Mouse (Mus musculus): ENCODE results near the gene Trpm6. TPM values are rescaled to one million over a fixed set of nuclear protein-coding genes. Genes with fewer than 3 reads are reported as not detected.

The Trpm6 gene
- polyA plus RNA-seq, 1 experiment from 2014 or later = 0.12 TPM

- no peak overlapping the region for H3K4me2 ChIP-seq (ENCODE audit: low read depth, low read length)
- H3K27me3 ChIP-seq (ENCODE audit: control insufficient read depth, insufficient read depth, low read length) = no peaks in the 10 kb centered on the region
- 56% methylated on average over 6 of the region's 6 CpGs for WGBS
- H3K4me1 ChIP-seq (ENCODE audit: control insufficient read depth, insufficient read depth, low read length) = no peaks in the 10 kb centered on the region
- no peaks in the 10 kb centered on the region for H3K9me3 ChIP-seq (replicated peaks; ENCODE audit: control insufficient read depth, low read length)
- no peak for ATAC-seq (ENCODE audit: insufficient read depth, low FRiP score)
- H3K4me3 ChIP-seq (replicated peaks; ENCODE audit: low read length) = no peak overlapping the region
- no peaks in the 10 kb centered on the region for H3K36me3 ChIP-seq (ENCODE audit: control insufficient read depth, insufficient read depth, low read length)
- no peak overlapping the region for H3K27ac ChIP-seq (ENCODE audit: low read length)
- no peak overlapping the region for H3K9ac ChIP-seq (ENCODE audit: low read length)
These were observed 123.2 kb downstream of the Trpm6 start for GRCm38 (mm10) chr19:18872792-18873569.

- Histone ChIP-seq H3K4me2 (ENCODE audit: low read depth, low read length) (no peak overlapping the region), H3K4me1 (ENCODE audit: control insufficient read depth, insufficient read depth, low read length) (no peaks in the 10 kb centered on the region), H3K9ac (ENCODE audit: low read length) (no peak overlapping the region), H3K27me3 (ENCODE audit: control insufficient read depth, insufficient read depth, low read length) (no peaks in the 10 kb centered on the region), H3K4me3 (replicated peaks; ENCODE audit: low read length) (no peak overlapping the region), H3K36me3 (ENCODE audit: control insufficient read depth, insufficient read depth, low read length) (no peaks in the 10 kb centered on the region), H3K9me3 (replicated peaks; ENCODE audit: control insufficient read depth, low read length) (no peaks in the 10 kb centered on the region), H3K27ac (ENCODE audit: low read length) (no peak overlapping the region)
- ATAC-seq (ENCODE audit: insufficient read depth, low FRiP score) = no peak
- WGBS = 64% methylated on average over 16 of the region's 16 CpGs
These were observed 124.2 kb downstream of the Trpm6 start for GRCm38 (mm10) chr19:18873709-18874644.

- no peak overlapping the region for H3K9ac ChIP-seq (ENCODE audit: low read length)
- H3K36me3 ChIP-seq (ENCODE audit: control insufficient read depth, insufficient read depth, low read length) = no peaks in the 10 kb centered on the region
- no peaks in the 10 kb centered on the region for H3K9me3 ChIP-seq (replicated peaks; ENCODE audit: control insufficient read depth, low read length)
- WGBS = 69% methylated on average over 4 of the region's 4 CpGs
- no peak overlapping the region for H3K4me2 ChIP-seq (ENCODE audit: low read depth, low read length)
- ATAC-seq (ENCODE audit: insufficient read depth, low FRiP score) = no peak
- no peak overlapping the region for H3K4me3 ChIP-seq (replicated peaks; ENCODE audit: low read length)
- no peaks in the 10 kb centered on the region for H3K27me3 ChIP-seq (ENCODE audit: control insufficient read depth, insufficient read depth, low read length)
- H3K27ac ChIP-seq (ENCODE audit: low read length) = no peak overlapping the region
- no peaks in the 10 kb centered on the region for H3K4me1 ChIP-seq (ENCODE audit: control insufficient read depth, insufficient read depth, low read length)
These were observed 129.5 kb downstream of the Trpm6 start for GRCm38 (mm10) chr19:18879264-18879663.

- 70% methylated on average over 5 of the region's 5 CpGs for WGBS
- no peak overlapping the region for H3K4me3 ChIP-seq (replicated peaks; ENCODE audit: low read length)
- H3K4me1 ChIP-seq (ENCODE audit: control insufficient read depth, insufficient read depth, low read length) = no peaks in the 10 kb centered on the region
- no peak overlapping the region for H3K9ac ChIP-seq (ENCODE audit: low read length)
- H3K4me2 ChIP-seq (ENCODE audit: low read depth, low read length) = no peak overlapping the region
- no peak overlapping the region for H3K27ac ChIP-seq (ENCODE audit: low read length)
- no peaks in the 10 kb centered on the region for H3K9me3 ChIP-seq (replicated peaks; ENCODE audit: control insufficient read depth, low read length)
- no peaks in the 10 kb centered on the region for H3K27me3 ChIP-seq (ENCODE audit: control insufficient read depth, insufficient read depth, low read length)
- no peak for ATAC-seq (ENCODE audit: insufficient read depth, low FRiP score)
- H3K36me3 ChIP-seq (ENCODE audit: control insufficient read depth, insufficient read depth, low read length) = no peaks in the 10 kb centered on the region
These were observed 131.4 kb downstream of the Trpm6 start for GRCm38 (mm10) chr19:18881162-18881561.

DNA sequence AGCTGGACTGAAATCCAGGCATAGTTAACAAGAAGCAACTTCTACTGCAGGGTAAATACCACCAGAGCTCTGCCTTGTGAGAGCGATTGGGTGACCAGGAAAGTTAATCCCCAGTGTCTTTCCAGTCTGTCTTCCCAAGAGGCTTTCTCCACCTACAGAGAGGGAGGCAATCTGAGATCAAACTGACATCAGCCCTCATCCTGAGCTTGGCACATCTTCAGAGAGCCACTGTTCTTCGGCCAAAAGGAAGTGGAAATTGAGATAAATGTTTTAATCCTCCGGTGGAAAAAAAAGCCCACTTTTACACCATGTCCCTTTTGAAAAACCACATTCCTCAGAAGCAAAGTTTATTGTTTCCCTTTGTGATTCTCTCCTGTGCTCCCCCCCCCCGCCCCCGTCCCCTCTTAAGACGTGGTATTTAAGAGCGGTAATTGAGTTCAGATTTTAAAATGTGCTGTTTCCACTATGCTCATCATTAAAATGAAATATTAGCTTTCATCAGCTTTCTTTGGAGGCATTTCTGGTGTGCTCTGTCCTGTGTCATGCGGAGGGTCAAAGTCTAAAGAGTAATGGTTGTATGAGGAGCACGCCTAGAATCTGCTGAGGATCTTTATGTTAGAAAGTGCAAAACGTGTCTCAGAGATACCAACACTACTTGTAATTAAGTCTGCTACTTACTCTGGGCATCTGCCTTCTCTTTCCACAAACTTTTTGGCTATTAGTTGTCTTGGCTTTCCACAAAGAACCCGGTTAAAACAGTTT is 138.0 kb downstream of the Trpm6 start:
- Histone ChIP-seq H3K9ac (ENCODE audit: low read length) (no peak overlapping the region), H3K9me3 (replicated peaks; ENCODE audit: control insufficient read depth, low read length) (no peaks in the 10 kb centered on the region), H3K36me3 (ENCODE audit: control insufficient read depth, insufficient read depth, low read length) (no peaks in the 10 kb centered on the region), H3K4me2 (ENCODE audit: low read depth, low read length) (no peak overlapping the region), H3K4me1 (ENCODE audit: control insufficient read depth, insufficient read depth, low read length) (no peaks in the 10 kb centered on the region), H3K27ac (ENCODE audit: low read length) (no peak overlapping the region), H3K27me3 (ENCODE audit: control insufficient read depth, insufficient read depth, low read length) (no peaks in the 10 kb centered on the region), H3K4me3 (replicated peaks; ENCODE audit: low read length) (no peak overlapping the region)
- WGBS = 49% methylated on average over 11 of the region's 11 CpGs
- no peak for ATAC-seq (ENCODE audit: insufficient read depth, low FRiP score)

GRCm38 (mm10) chr19:18888491-18889116 is 138.8 kb downstream of the Trpm6 start:
- peak overlapping the region; percentile 12; the same call in 1 of the 2 replicates for H3K4me3 ChIP-seq (replicated peaks; ENCODE audit: low read length)

GRCm38 (mm10) chr19:18889117-18889627 is 139.4 kb downstream of the Trpm6 start:
- no peak overlapping the region for H3K27ac ChIP-seq (ENCODE audit: low read length)
- H3K9me3 ChIP-seq (replicated peaks; ENCODE audit: control insufficient read depth, low read length) = no peaks in the 10 kb centered on the region
- H3K4me2 ChIP-seq (ENCODE audit: low read depth, low read length) = peak overlapping the region; percentile 36
- H3K4me1 ChIP-seq (ENCODE audit: control insufficient read depth, insufficient read depth, low read length) = no peaks in the 10 kb centered on the region
- peak overlapping the region; percentile 12; the same call in 1 of the 2 replicates for H3K4me3 ChIP-seq (replicated peaks; ENCODE audit: low read length)
- no peak for ATAC-seq (ENCODE audit: insufficient read depth, low FRiP score)
- H3K36me3 ChIP-seq (ENCODE audit: control insufficient read depth, insufficient read depth, low read length) = no peaks in the 10 kb centered on the region
- no peak overlapping the region for H3K9ac ChIP-seq (ENCODE audit: low read length)
- H3K27me3 ChIP-seq (ENCODE audit: control insufficient read depth, insufficient read depth, low read length) = no peaks in the 10 kb centered on the region
- 18% methylated on average over 11 of the region's 11 CpGs for WGBS

More at GRCm38 (mm10) chr19:18888491-18889116, 138.8 kb downstream of the Trpm6 start:
- WGBS = 33% methylated on average over 13 of the region's 13 CpGs
- H3K4me1 ChIP-seq (ENCODE audit: control insufficient read depth, insufficient read depth, low read length) = no peaks in the 10 kb centered on the region
- H3K9ac ChIP-seq (ENCODE audit: low read length) = no peak overlapping the region
- H3K27ac ChIP-seq (ENCODE audit: low read length) = no peak overlapping the region
- H3K27me3 ChIP-seq (ENCODE audit: control insufficient read depth, insufficient read depth, low read length) = no peaks in the 10 kb centered on the region
- H3K9me3 ChIP-seq (replicated peaks; ENCODE audit: control insufficient read depth, low read length) = no peaks in the 10 kb centered on the region
- no peaks in the 10 kb centered on the region for H3K36me3 ChIP-seq (ENCODE audit: control insufficient read depth, insufficient read depth, low read length)
- H3K4me2 ChIP-seq (ENCODE audit: low read depth, low read length) = peak overlapping the region; percentile 36
- no peak for ATAC-seq (ENCODE audit: insufficient read depth, low FRiP score)

DNA sequence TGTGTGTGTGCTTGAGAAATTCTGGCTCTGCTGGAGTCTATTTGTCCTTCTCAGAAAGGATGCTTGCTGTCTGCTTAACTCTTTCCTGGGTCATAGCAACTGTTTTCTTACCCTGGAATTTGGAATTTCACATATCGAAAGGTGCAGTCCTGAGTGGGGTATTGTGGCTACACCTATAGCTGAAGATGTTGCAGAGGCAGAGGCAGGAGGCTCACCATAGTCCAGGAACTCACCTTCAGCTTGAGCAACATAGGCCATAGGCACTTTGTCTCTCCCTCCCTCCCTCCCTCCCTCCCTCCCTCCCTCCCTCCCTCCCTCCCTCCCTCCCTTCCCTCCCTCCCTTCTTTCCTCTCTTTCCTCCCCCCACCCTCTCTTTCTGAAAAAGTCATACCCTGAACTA is 139.8 kb downstream of the Trpm6 start:
- Histone ChIP-seq H3K4me2 (ENCODE audit: low read depth, low read length) (peak overlapping the region; percentile 36; the same call in 1 of the 2 replicates), H3K9ac (ENCODE audit: low read length) (no peak overlapping the region), H3K9me3 (replicated peaks; ENCODE audit: control insufficient read depth, low read length) (no peaks in the 10 kb centered on the region), H3K36me3 (ENCODE audit: control insufficient read depth, insufficient read depth, low read length) (no peaks in the 10 kb centered on the region), H3K4me1 (ENCODE audit: control insufficient read depth, insufficient read depth, low read length) (no peaks in the 10 kb centered on the region), H3K27ac (ENCODE audit: low read length) (no peak overlapping the region), H3K27me3 (ENCODE audit: control insufficient read depth, insufficient read depth, low read length) (no peaks in the 10 kb centered on the region), H3K4me3 (replicated peaks; ENCODE audit: low read length) (no peak overlapping the region)
- 92% methylated on average over 1 of the region's 1 CpGs for WGBS
- no peak for ATAC-seq (ENCODE audit: insufficient read depth, low FRiP score)
